Mouse (Mus musculus) MEL (cell line): ENCODE results near the gene Fkbp1b.

Experiments
- POLR2AphosphoS2 ChIP-seq: IDR thresholded peaks from 2 replicates; pipeline ENCODE4 v1.6.1; 2011; ENCODE audit warnings: low read length, improper control_type of control experiment
- SMC3 ChIP-seq: IDR thresholded peaks from 2 replicates; pipeline ENCODE4 v1.6.1; 2011; ENCODE audit warnings: low read depth, low read length, improper control_type of control experiment
- TCF12 ChIP-seq: IDR thresholded peaks from 2 replicates; pipeline ENCODE4 v1.6.1; 2014; ENCODE audit warnings: low read depth, mild to moderate bottlenecking, inconsistent platforms, low read length, improper control_type of control experiment, moderate library complexity

GRCm38 (mm10) chr12:4836959-4837358, 4.4 kb downstream of the Fkbp1b start:
- TF ChIP-seq TCF12 (no peak), SMC3 (no peak), POLR2AphosphoS2 (no peak)
